Mouse (Mus musculus) kidney, embryonic 16.5 days (tissue): ENCODE measurements at regions not wholly inside any gene's neighbourhood (a gene's known extent, or its start where the extent isn't known, plus 50 kb on each side); places are given as distances from the start of the nearest gene placed in this dataset.
A peak's percentile ranks its signal among the peaks of the same experiment; 100 is the strongest.

Experiments used
- ATAC-seq: fragments of 200-750 bp; cut with Nextera tagmentation; 2 replicates; pipeline ENCODE4 v1.8.0; 2017; ENCODE audit warnings: moderate TSS enrichment; ENCODE audit not compliant: low FRiP score, low TSS enrichment
- H3K27ac ChIP-seq: fragments of 300-500 bp; sonication (generic); 2 replicates; pipeline ENCODE4 v1.5.1; 2014; ENCODE audit warnings: low read length
- H3K27me3 ChIP-seq: fragments of 300-500 bp; sonication (generic); 2 replicates; pipeline ENCODE4 v1.6.1; 2014; ENCODE audit warnings: low read length, control low read depth, mixed read lengths; ENCODE audit not compliant: insufficient read depth
- H3K36me3 ChIP-seq: fragments of 300-500 bp; sonication (generic); 2 replicates; pipeline ENCODE4 v1.6.1; 2014; ENCODE audit warnings: low read length, control low read depth, mixed read lengths; ENCODE audit not compliant: insufficient read depth
- H3K4me1 ChIP-seq: fragments of 300-500 bp; sonication (generic); 2 replicates; pipeline ENCODE4 v1.6.1; 2014; ENCODE audit warnings: low read length, control low read depth, mixed read lengths; ENCODE audit not compliant: insufficient read depth
- H3K4me2 ChIP-seq: fragments of 300-500 bp; sonication (generic); replicated peaks from 2 replicates; pipeline ENCODE4 v1.6.1; 2014; ENCODE audit warnings: low read depth, low read length
- H3K4me3 ChIP-seq: fragments of 300-500 bp; sonication (generic); 2 replicates; pipeline ENCODE4 v1.5.1; 2014; ENCODE audit warnings: mild to moderate bottlenecking, low read length
- H3K9ac ChIP-seq: fragments of 300-500 bp; sonication (generic); replicated peaks from 2 replicates; pipeline ENCODE4 v1.6.1; 2014; ENCODE audit warnings: low read length
- H3K9me3 ChIP-seq: fragments of 300-500 bp; sonication (generic); 2 replicates; pipeline ENCODE4 v1.6.1; 2016; ENCODE audit warnings: low read length, control low read depth
- WGBS: fragments of 180-500 bp; shearing (Covaris S2); extraction: QIAGEN DNeasy Blood & Tissue Kit; methylation state at CpG from one replicate; pipeline ENCODE4 v1.1.7; 2014; 5-methylcytosine and 5-hydroxymethylcytosine counted together

GRCm38 (mm10) chr13:83955701-83956100, 266.4 kb upstream of the Tmem161b start:
- H3K27ac ChIP-seq: no peak overlapping the region
- no peaks in the 10 kb centered on the region for H3K36me3 ChIP-seq
- ATAC-seq: no peak
- no peak overlapping the region for H3K4me3 ChIP-seq
- H3K27me3 ChIP-seq: no peaks in the 10 kb centered on the region
- H3K4me1 ChIP-seq: no peaks in the 10 kb centered on the region
- WGBS: 75% methylated on average over 5 of the region's 5 CpGs
- no peak overlapping the region for H3K9ac ChIP-seq
- no peaks in the 10 kb centered on the region for H3K9me3 ChIP-seq
- H3K4me2 ChIP-seq: no peak overlapping the region

GRCm38 (mm10) chr13:83978541-83978940, 243.6 kb upstream of the Tmem161b start:
- Histone ChIP-seq H3K9me3 (no peaks in the 10 kb centered on the region), H3K27ac (no peak overlapping the region), H3K9ac (no peak overlapping the region), H3K4me2 (no peak overlapping the region), H3K4me1 (no peaks in the 10 kb centered on the region), H3K36me3 (no peaks in the 10 kb centered on the region), H3K27me3 (no peaks in the 10 kb centered on the region), H3K4me3 (no peak overlapping the region)
- no peak for ATAC-seq

- Histone ChIP-seq H3K9ac (no peak overlapping the region), H3K27me3 (no peaks in the 10 kb centered on the region), H3K9me3 (no peaks in the 10 kb centered on the region), H3K4me3 (no peak overlapping the region), H3K27ac (no peak overlapping the region), H3K4me2 (no peak overlapping the region), H3K36me3 (no peaks in the 10 kb centered on the region), H3K4me1 (no peaks in the 10 kb centered on the region)
- no peak for ATAC-seq
These were observed 242.6 kb upstream of the Tmem161b start for GRCm38 (mm10) chr13:83979535-83979934.

GRCm38 (mm10) chr13:83984651-83985331, 237.3 kb upstream of the Tmem161b start:
- Histone ChIP-seq H3K4me2 (no peak overlapping the region), H3K27me3 (no peaks in the 10 kb centered on the region), H3K4me3 (no peak overlapping the region), H3K27ac (no peak overlapping the region), H3K9ac (no peak overlapping the region), H3K36me3 (no peaks in the 10 kb centered on the region), H3K4me1 (no peaks in the 10 kb centered on the region; the same call in 1 of the 2 replicates), H3K9me3 (no peaks in the 10 kb centered on the region)
- ATAC-seq: no peak
- 81% methylated on average over 10 of the region's 10 CpGs for WGBS

GRCm38 (mm10) chr13:83987746-83988423, 234.2 kb upstream of the Tmem161b start:
- Histone ChIP-seq H3K4me2 (peak overlapping the region; percentile 34), H3K4me1 (no peaks in the 10 kb centered on the region; the same call in 1 of the 2 replicates), H3K27ac (no peak overlapping the region), H3K9ac (no peak overlapping the region), H3K27me3 (no peaks in the 10 kb centered on the region), H3K4me3 (no peak overlapping the region), H3K9me3 (no peaks in the 10 kb centered on the region), H3K36me3 (no peaks in the 10 kb centered on the region)
- 53% methylated on average over 11 of the region's 11 CpGs for WGBS
- ATAC-seq: peak; percentile 35; the same call in 1 of the 2 replicates

- WGBS: 67% methylated on average over 4 of the region's 4 CpGs
- Histone ChIP-seq H3K9me3 (no peaks in the 10 kb centered on the region), H3K36me3 (no peaks in the 10 kb centered on the region), H3K4me2 (no peak overlapping the region), H3K27me3 (no peaks in the 10 kb centered on the region), H3K4me3 (no peak overlapping the region), H3K4me1 (no peaks in the 10 kb centered on the region; the same call in 1 of the 2 replicates), H3K27ac (no peak overlapping the region), H3K9ac (no peak overlapping the region)
- no peak for ATAC-seq
These were observed 233.6 kb upstream of the Tmem161b start for GRCm38 (mm10) chr13:83988517-83988916.

GRCm38 (mm10) chr13:83997599-83998369, 224.3 kb upstream of the Tmem161b start:
- Histone ChIP-seq H3K36me3 (no peaks in the 10 kb centered on the region), H3K4me2 (no peak overlapping the region), H3K9me3 (no peaks in the 10 kb centered on the region), H3K9ac (no peak overlapping the region), H3K4me1 (no peaks in the 10 kb centered on the region), H3K27me3 (no peaks in the 10 kb centered on the region), H3K4me3 (no peak overlapping the region), H3K27ac (no peak overlapping the region)
- no peak for ATAC-seq
- WGBS: 64% methylated on average over 12 of the region's 12 CpGs

DNA sequence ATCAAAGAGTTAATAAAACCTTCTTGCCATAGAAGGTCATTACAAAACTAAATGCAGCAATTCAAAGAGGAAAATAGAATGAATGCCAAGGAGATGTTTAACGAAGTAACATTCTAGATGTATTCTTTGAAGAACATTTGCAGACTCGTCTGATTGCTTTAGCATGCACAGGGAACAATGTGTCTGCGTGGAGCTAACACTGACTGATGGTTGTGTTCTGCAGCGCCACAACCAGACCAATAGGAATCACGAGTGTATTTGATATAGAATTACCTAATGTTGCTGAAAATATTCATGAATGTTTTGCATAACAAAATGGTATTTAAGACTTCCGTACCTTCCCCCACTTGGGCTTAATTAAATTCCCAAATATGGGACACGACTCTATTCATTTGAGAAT, 200.3 kb upstream of the Tmem161b start:
- no peaks in the 10 kb centered on the region for H3K9me3 ChIP-seq
- 81% methylated on average over 7 of the region's 7 CpGs for WGBS
- no peaks in the 10 kb centered on the region for H3K27me3 ChIP-seq
- no peak overlapping the region for H3K27ac ChIP-seq
- H3K9ac ChIP-seq: no peak overlapping the region
- no peak for ATAC-seq
- no peak overlapping the region for H3K4me2 ChIP-seq
- no peak overlapping the region for H3K4me3 ChIP-seq
- 0 out of 2 replicates have a peak, but pooled peaks cover 4% of the 10 kb centered on the region for H3K4me1 ChIP-seq
- no peaks in the 10 kb centered on the region for H3K36me3 ChIP-seq

- Histone ChIP-seq H3K9me3 (no peaks in the 10 kb centered on the region), H3K9ac (no peak overlapping the region), H3K27me3 (no peaks in the 10 kb centered on the region), H3K27ac (no peak overlapping the region), H3K4me3 (no peak overlapping the region), H3K36me3 (no peaks in the 10 kb centered on the region), H3K4me2 (no peak overlapping the region), H3K4me1 (0 out of 2 replicates have a peak, but pooled peaks cover 4% of the 10 kb centered on the region)
- WGBS: 54% methylated on average over 1 of the region's 1 CpGs
- peak; percentile 87 for ATAC-seq
These were observed 199.1 kb upstream of the Tmem161b start for GRCm38 (mm10) chr13:84023021-84023420.

DNA sequence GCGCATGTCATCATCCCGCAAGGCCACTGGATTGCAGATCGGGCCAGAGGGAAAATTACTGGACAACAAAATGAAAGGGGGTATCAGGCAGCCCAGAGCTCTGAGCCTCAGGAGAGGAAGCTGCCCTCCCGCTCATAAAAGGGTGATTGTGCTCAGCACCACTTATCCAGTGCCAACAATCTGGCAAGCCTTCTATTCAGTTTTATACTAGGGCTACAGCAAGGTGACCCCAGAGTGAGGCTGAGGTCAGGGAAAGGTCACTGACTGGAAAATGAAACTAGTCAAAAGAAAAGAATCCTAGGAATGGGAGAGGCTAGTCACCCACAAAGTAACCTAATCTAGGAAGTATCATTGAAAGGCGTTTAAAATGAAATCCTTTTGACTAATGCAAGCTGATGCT, 198.5 kb upstream of the Tmem161b start:
- no peaks in the 10 kb centered on the region for H3K27me3 ChIP-seq
- no peak overlapping the region for H3K9ac ChIP-seq
- H3K9me3 ChIP-seq: no peaks in the 10 kb centered on the region
- WGBS: 36% methylated on average over 5 of the region's 5 CpGs
- H3K36me3 ChIP-seq: no peaks in the 10 kb centered on the region
- no peak overlapping the region for H3K4me3 ChIP-seq
- H3K4me2 ChIP-seq: no peak overlapping the region
- peak; percentile 84 for ATAC-seq
- H3K4me1 ChIP-seq: 0 out of 2 replicates have a peak, but pooled peaks cover 4% of the 10 kb centered on the region
- H3K27ac ChIP-seq: no peak overlapping the region
